Mouse (Mus musculus): ENCODE results near the gene Ggn. TPM values are rescaled to one million over a fixed set of nuclear protein-coding genes. Genes with fewer than 3 reads are reported as not detected.
A peak's percentile ranks its signal among the peaks of the same experiment; 100 is the strongest.

Gene Ggn
- total and polyA plus RNA-seq, 3 experiments = 0.19 to 1.0 TPM; not detected in 1

- TF ChIP-seq CHD2 (IDR thresholded peaks at IDR 0.05; ENCODE audit: low read length) (no peak), POLR2A (IDR thresholded peaks at IDR 0.05; ENCODE audit: control insufficient read depth in 1 of 2, insufficient read depth in 1 of 2, low read depth in 1 of 2, low read length in 2 of 2, poor library complexity in 1 of 2) (peak; percentile 48 to 67; a peak in 2 of 4 replicates), MAX (IDR thresholded peaks at IDR 0.05; ENCODE audit: low read length) (peak; percentile 73), EP300 (IDR thresholded peaks at IDR 0.05; ENCODE audit: low read depth in 1 of 2, low read length in 2 of 2) (no peak), ZNF384 (IDR thresholded peaks at IDR 0.05; ENCODE audit: low read depth, low read length) (0 out of 2 replicates have a peak, but pooled peaks have one; percentile 21)
Measured at GRCm38 (mm10) chr7:29155838-29156782, 13.9 kb upstream of the Ggn start, which contains the start of gene Fam98c (continued).

- peaks cover 0 to 11% of the 10 kb centered on the region in 2 experiments; a peak in 1 of 4 replicates for H3K4me1 ChIP-seq (ENCODE audit: control insufficient read depth in 1 of 2, insufficient read depth in 2 of 2, low read length in 2 of 2)
- no peak overlapping the region for H3K27ac ChIP-seq (ENCODE audit: control insufficient read depth, low read depth, low read length)
- no peak overlapping the region for H3K9ac ChIP-seq (ENCODE audit: control insufficient read depth, low read depth, low read length, poor library complexity, severe bottlenecking)
- H3K27me3 ChIP-seq (ENCODE audit: control insufficient read depth in 1 of 2, insufficient read depth in 2 of 2, low read length in 2 of 2) = no peaks in the 10 kb centered on the region
- no peak overlapping the region for H3K4me3 ChIP-seq (ENCODE audit: control insufficient read depth in 1 of 2, insufficient read depth in 1 of 2, low read depth in 2 of 2, low read length in 2 of 2)
- DNase-seq (ENCODE audit: low read depth, low spot score) = no peak
- no peaks in the 10 kb centered on the region; the same call in 1 of the 2 replicates for H3K79me2 ChIP-seq (ENCODE audit: control insufficient read depth, insufficient read depth, low read length, poor library complexity)
- H3K9me3 ChIP-seq (replicated peaks; ENCODE audit: insufficient read depth, low read length) = no peaks in the 10 kb centered on the region
- TF ChIP-seq GATA1 (IDR thresholded peaks at IDR 0.05; ENCODE audit: low read depth, low read length) (no peak), E2F4 (IDR thresholded peaks at IDR 0.05; ENCODE audit: borderline replicate concordance, low read depth, low read length) (no peak), MYB (IDR thresholded peaks at IDR 0.05; ENCODE audit: low read depth, low read length) (no peak), MXI1 (IDR thresholded peaks at IDR 0.05; ENCODE audit: low read depth, low read length) (no peak), TCF12 (IDR thresholded peaks at IDR 0.05; ENCODE audit: low read depth, low read length) (no peak), ZC3H11A (IDR thresholded peaks at IDR 0.05; ENCODE audit: low read depth, low read length) (no peak), ETS1 (IDR thresholded peaks at IDR 0.05; ENCODE audit: low read depth, low read length) (no peak), HCFC1 (IDR thresholded peaks at IDR 0.05; ENCODE audit: low read depth, low read length) (no peak), POLR2AphosphoS2 (IDR thresholded peaks at IDR 0.05; ENCODE audit: low read length) (no peak), SIN3A (IDR thresholded peaks at IDR 0.05; ENCODE audit: low read length) (no peak), TBP (IDR thresholded peaks at IDR 0.05; ENCODE audit: low read depth, low read length) (no peak), MYC (IDR thresholded peaks at IDR 0.05; ENCODE audit: low read depth, low read length) (no peak), NRF1 (IDR thresholded peaks at IDR 0.05; ENCODE audit: insufficient read depth, low read depth, low read length, poor library complexity, severe bottlenecking) (no peak), ZKSCAN1 (IDR thresholded peaks at IDR 0.05; ENCODE audit: low read depth, low read length) (no peak), NELFE (IDR thresholded peaks at IDR 0.05; ENCODE audit: low read depth, low read length) (no peak), POLR2AphosphoS5 (IDR thresholded peaks at IDR 0.05; ENCODE audit: borderline replicate concordance, low read depth, low read length) (no peak)
- H3K36me3 ChIP-seq (ENCODE audit: control insufficient read depth in 1 of 2, insufficient read depth in 2 of 2, low read length in 2 of 2) = no peaks in the 10 kb centered on the region; a peak in 1 of 4 replicates
Measured at GRCm38 (mm10) chr7:29158264-29158663, 11.7 kb upstream of the Ggn start.

Measured in MEL (cell line).